Mouse (Mus musculus): ENCODE measurements at regions not wholly inside any gene's neighbourhood (a gene's known extent, or its start where the extent isn't known, plus 50 kb on each side); places are given as distances from the start of the nearest gene placed in this dataset.
"Not testable (repeated sequence)": the region's sequence is repeated elsewhere in the genome, so short reads cannot be mapped to it uniquely, and the experiment has no call there.

DNA sequence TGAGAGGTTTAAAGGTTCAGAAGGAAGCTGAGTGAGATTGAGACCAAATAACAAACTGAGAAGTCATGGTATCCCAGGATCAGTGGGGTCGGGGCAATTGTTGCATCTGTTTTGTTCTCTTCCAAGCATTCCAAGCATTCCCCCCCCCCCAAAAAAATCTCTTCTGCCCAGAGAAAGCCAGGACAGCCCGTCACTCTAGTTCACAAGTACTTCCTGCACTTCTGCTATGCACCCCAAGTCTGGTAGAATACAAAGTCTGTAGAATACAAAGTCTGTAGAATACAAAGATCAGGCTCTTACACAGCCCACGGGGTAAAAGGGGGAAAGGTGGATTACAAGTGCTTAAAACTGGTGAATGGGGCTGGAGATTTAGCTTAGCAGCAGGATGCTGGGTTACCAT lies 99.5 kb upstream of the Rad23b start:
- 42% methylated on average over 3 of the region's 3 CpGs for WGBS
- no peak for ATAC-seq (ENCODE audit: insufficient number of reproducible peaks, insufficient read depth, low FRiP score, low read depth)
- H3K4me3 ChIP-seq (ENCODE audit: control insufficient read depth in 1 of 2, insufficient read depth in 1 of 2, low read depth in 1 of 2, low read length in 2 of 2): no peak overlapping the region
- 0 out of 4 replicates have a peak, but pooled peaks cover 0 to 2% of the 10 kb centered on the region in 2 experiments for H3K4me1 ChIP-seq (ENCODE audit: control insufficient read depth in 2 of 2, insufficient read depth in 2 of 2, low read length in 2 of 2)
- no peaks in the 10 kb centered on the region for H3K27me3 ChIP-seq (ENCODE audit: control insufficient read depth, insufficient read depth, low read length)
- no peaks in the 10 kb centered on the region for H3K36me3 ChIP-seq (ENCODE audit: control insufficient read depth, insufficient read depth, low read length)
- no peak overlapping the region for H3K27ac ChIP-seq (replicated peaks in 1 of 2; ENCODE audit: control insufficient read depth in 1 of 2, insufficient read depth in 1 of 2, low read depth in 2 of 2, low read length in 2 of 2)
- H3K9ac ChIP-seq (ENCODE audit: low read length): no peak overlapping the region
- H3K4me2 ChIP-seq (ENCODE audit: low read length): no peak overlapping the region
- H3K9me3 ChIP-seq (ENCODE audit: control insufficient read depth, low read length): no peaks in the 10 kb centered on the region

DNA sequence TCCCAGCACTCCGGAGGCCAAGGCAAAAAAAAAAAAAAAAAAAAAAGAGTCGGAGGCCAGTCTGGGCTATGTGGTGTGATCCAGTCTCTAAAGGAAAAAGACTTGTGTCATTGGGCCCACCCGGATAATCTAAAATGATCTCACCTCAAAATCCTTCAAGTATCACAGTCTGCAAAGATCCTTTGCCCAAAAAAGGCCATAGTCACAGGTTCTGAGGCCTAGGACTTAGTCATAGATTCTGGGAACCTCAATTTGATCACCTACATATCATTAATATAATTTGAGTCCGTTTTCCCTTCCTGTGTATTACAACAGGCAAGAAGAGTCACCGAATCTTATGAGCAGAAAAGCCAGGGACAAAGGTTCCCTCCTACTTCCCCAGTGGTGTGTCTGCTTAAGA lies 98.3 kb upstream of the Rad23b start:
- Histone ChIP-seq H3K4me1 (ENCODE audit: control insufficient read depth in 2 of 2, insufficient read depth in 2 of 2, low read length in 2 of 2) (0 out of 4 replicates have a peak, but pooled peaks cover 0 to 2% of the 10 kb centered on the region in 2 experiments), H3K27ac (replicated peaks in 1 of 2; ENCODE audit: control insufficient read depth in 1 of 2, insufficient read depth in 1 of 2, low read depth in 2 of 2, low read length in 2 of 2) (no peak overlapping the region), H3K4me3 (ENCODE audit: control insufficient read depth in 1 of 2, insufficient read depth in 1 of 2, low read depth in 1 of 2, low read length in 2 of 2) (no peak overlapping the region), H3K27me3 (ENCODE audit: control insufficient read depth, insufficient read depth, low read length) (no peaks in the 10 kb centered on the region), H3K4me2 (ENCODE audit: low read length) (no peak overlapping the region), H3K9me3 (ENCODE audit: control insufficient read depth, low read length) (no peaks in the 10 kb centered on the region), H3K9ac (ENCODE audit: low read length) (no peak overlapping the region), H3K36me3 (ENCODE audit: control insufficient read depth, insufficient read depth, low read length) (no peaks in the 10 kb centered on the region)
- ATAC-seq (ENCODE audit: insufficient number of reproducible peaks, insufficient read depth, low FRiP score, low read depth): no peak
- 84% methylated on average over 5 of the region's 5 CpGs for WGBS

DNA sequence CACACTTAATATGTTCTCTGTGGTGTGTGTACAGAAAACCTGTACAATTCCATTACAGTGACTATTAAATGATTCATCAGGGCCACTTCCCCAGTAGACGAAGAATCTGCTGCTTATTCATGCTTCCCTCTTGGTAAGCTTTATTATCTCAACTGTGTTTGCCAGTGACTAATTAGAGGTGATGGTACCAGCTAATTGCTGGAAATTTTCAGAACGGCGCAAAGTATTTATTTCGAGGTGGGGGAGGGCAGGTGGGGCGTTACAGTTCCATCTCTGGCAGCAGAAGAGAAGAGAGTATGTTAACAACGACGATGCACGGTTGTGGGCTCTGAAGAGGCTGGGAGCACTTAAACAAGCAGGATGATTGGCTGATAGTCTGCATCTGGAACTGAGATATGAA lies 96.1 kb upstream of the Rad23b start:
- no peaks in the 10 kb centered on the region for H3K36me3 ChIP-seq (ENCODE audit: control insufficient read depth, insufficient read depth, low read length)
- H3K9me3 ChIP-seq (ENCODE audit: control insufficient read depth, low read length): no peaks in the 10 kb centered on the region
- H3K4me1 ChIP-seq (ENCODE audit: control insufficient read depth in 2 of 2, insufficient read depth in 2 of 2, low read length in 2 of 2): peaks cover 0 to 4% of the 10 kb centered on the region in 2 experiments; a peak in 1 of 4 replicates
- no peak overlapping the region for H3K4me2 ChIP-seq (ENCODE audit: low read length)
- WGBS: 74% methylated on average over 8 of the region's 8 CpGs
- H3K9ac ChIP-seq (ENCODE audit: low read length): no peak overlapping the region
- H3K4me3 ChIP-seq (ENCODE audit: control insufficient read depth in 1 of 2, insufficient read depth in 1 of 2, low read depth in 1 of 2, low read length in 2 of 2): no peak overlapping the region
- no peaks in the 10 kb centered on the region for H3K27me3 ChIP-seq (ENCODE audit: control insufficient read depth, insufficient read depth, low read length)
- ATAC-seq (ENCODE audit: insufficient number of reproducible peaks, insufficient read depth, low FRiP score, low read depth): no peak
- no peak overlapping the region for H3K27ac ChIP-seq (replicated peaks in 1 of 2; ENCODE audit: control insufficient read depth in 1 of 2, insufficient read depth in 1 of 2, low read depth in 2 of 2, low read length in 2 of 2)

DNA sequence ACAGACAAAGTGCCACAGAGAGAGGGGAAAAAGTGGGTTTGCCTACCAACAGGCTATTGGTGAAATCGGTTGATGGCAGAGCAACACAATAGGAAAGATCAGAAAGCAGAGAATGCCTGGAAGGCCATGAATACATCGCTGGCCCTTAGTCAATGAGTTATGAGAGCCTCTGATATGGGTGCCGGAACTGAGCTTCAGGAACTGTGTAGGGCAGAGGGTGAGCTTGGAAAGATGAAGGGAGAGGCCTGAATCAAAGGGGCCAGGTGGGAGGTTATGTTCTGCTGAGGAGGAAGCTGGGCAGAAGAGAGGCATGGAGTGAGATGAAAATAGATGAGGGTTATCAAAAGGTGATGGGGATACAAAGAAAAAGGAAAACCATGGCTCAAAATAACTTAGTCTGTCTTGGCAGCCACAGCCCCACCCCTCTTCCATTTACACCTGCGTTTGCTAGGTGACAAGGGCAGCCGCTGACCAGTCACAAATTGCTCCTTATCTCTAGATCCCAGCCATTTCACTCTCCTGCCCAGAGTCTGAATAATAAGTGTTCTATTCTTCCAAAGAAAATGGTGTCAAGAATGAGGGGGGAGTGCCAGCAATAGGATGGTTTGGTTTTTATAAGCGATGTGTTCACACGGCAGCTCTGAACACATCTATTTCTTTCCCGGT lies 77.7 kb upstream of the Rad23b start:
- H3K9ac ChIP-seq (ENCODE audit: low read length): no peak overlapping the region
- H3K36me3 ChIP-seq (ENCODE audit: control insufficient read depth, insufficient read depth, low read length): no peaks in the 10 kb centered on the region
- WGBS: 60% methylated on average over 8 of the region's 8 CpGs
- H3K27ac ChIP-seq (replicated peaks in 1 of 2; ENCODE audit: control insufficient read depth in 1 of 2, insufficient read depth in 1 of 2, low read depth in 2 of 2, low read length in 2 of 2): no peak overlapping the region
- no peak overlapping the region for H3K4me3 ChIP-seq (ENCODE audit: control insufficient read depth in 1 of 2, insufficient read depth in 1 of 2, low read depth in 1 of 2, low read length in 2 of 2)
- H3K4me2 ChIP-seq (ENCODE audit: low read length): no peak overlapping the region
- no peaks in the 10 kb centered on the region for H3K27me3 ChIP-seq (ENCODE audit: control insufficient read depth, insufficient read depth, low read length)
- peaks cover 0 to 4% of the 10 kb centered on the region in 2 experiments; a peak in 1 of 4 replicates for H3K4me1 ChIP-seq (ENCODE audit: control insufficient read depth in 2 of 2, insufficient read depth in 2 of 2, low read length in 2 of 2)
- no peaks in the 10 kb centered on the region for H3K9me3 ChIP-seq (ENCODE audit: control insufficient read depth, low read length)
- no peak for ATAC-seq (ENCODE audit: insufficient number of reproducible peaks, insufficient read depth, low FRiP score, low read depth)

DNA sequence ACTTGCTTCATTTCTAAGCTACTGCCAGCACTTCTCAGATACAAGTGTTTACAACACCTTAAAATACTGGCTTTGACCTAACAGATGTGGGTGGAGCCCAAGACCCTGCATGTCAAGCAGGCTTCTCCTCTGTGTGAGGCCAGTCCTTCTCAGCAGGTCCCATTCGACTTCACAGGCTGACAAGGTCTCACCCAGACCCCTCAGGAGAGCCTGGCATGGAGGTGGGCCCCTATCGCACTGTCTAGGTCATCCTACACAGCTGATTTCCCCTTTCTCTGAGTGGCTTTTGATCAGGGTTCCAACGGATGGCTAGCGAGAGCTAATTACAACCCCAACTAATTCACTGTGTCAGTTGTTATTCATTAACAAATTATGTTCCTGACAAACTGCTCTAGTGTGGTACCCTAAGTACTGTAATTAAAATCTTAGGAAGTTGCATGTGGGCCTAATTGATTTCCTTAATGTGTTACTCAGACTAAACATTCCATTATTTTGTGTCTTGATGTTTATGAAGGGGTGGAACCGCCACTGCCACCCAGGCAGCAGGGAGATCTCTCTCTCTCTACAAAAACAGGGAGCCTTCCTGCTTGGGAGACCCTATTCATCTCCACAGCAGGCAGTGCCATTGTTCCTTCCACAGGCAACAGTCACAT lies 73.4 kb upstream of the Rad23b start:
- no peak overlapping the region for H3K4me2 ChIP-seq (ENCODE audit: low read length)
- peaks cover under 1 to 4% of the 10 kb centered on the region in 2 experiments; a peak in 2 of 4 replicates for H3K4me1 ChIP-seq (ENCODE audit: control insufficient read depth in 2 of 2, insufficient read depth in 2 of 2, low read length in 2 of 2)
- no peak for ATAC-seq (ENCODE audit: insufficient number of reproducible peaks, insufficient read depth, low FRiP score, low read depth)
- no peak overlapping the region for H3K4me3 ChIP-seq (ENCODE audit: control insufficient read depth in 1 of 2, insufficient read depth in 1 of 2, low read depth in 1 of 2, low read length in 2 of 2)
- no peaks in the 10 kb centered on the region; the same call in 1 of the 2 replicates for H3K9me3 ChIP-seq (ENCODE audit: control insufficient read depth, low read length)
- no peaks in the 10 kb centered on the region for H3K27me3 ChIP-seq (ENCODE audit: control insufficient read depth, insufficient read depth, low read length)
- 45% methylated on average over 5 of the region's 5 CpGs for WGBS
- no peak overlapping the region for H3K27ac ChIP-seq (replicated peaks in 1 of 2; ENCODE audit: control insufficient read depth in 1 of 2, insufficient read depth in 1 of 2, low read depth in 2 of 2, low read length in 2 of 2)
- H3K36me3 ChIP-seq (ENCODE audit: control insufficient read depth, insufficient read depth, low read length): no peaks in the 10 kb centered on the region
- H3K9ac ChIP-seq (ENCODE audit: low read length): no peak overlapping the region

DNA sequence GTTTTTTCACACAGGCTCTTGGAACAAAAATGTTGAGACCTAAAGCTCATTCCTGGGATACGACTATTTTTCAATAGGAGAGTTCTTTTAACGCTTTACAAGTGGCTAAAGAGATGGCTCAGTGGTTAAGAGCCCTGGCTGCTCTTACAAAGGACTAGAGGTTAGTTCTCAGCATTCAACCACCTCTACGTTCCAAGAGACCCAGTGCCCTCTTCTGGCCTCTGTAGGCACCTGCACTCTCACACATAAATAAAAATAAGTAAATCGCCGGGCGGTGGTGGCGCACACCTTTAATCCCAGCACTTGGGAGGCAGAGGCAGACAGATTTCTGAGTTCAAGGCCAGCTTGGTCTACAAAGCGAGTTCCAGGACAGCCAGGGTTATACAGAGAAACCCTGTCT lies 70.5 kb upstream of the Rad23b start:
- not testable (repeated sequence) for H3K27me3 ChIP-seq (ENCODE audit: control insufficient read depth, insufficient read depth, low read length); ATAC-seq (ENCODE audit: insufficient number of reproducible peaks, insufficient read depth, low FRiP score, low read depth); H3K36me3 ChIP-seq (ENCODE audit: control insufficient read depth, insufficient read depth, low read length); H3K4me1 ChIP-seq (ENCODE audit: control insufficient read depth in 2 of 2, insufficient read depth in 2 of 2, low read length in 2 of 2); H3K4me3 ChIP-seq (ENCODE audit: control insufficient read depth in 1 of 2, insufficient read depth in 1 of 2, low read depth in 1 of 2, low read length in 2 of 2); H3K27ac ChIP-seq (replicated peaks in 1 of 2; ENCODE audit: control insufficient read depth in 1 of 2, insufficient read depth in 1 of 2, low read depth in 2 of 2, low read length in 2 of 2); H3K9me3 ChIP-seq (ENCODE audit: control insufficient read depth, low read length); H3K9ac ChIP-seq (ENCODE audit: low read length); H3K4me2 ChIP-seq (ENCODE audit: low read length)
- 89% methylated on average over 8 of the region's 8 CpGs for WGBS

DNA sequence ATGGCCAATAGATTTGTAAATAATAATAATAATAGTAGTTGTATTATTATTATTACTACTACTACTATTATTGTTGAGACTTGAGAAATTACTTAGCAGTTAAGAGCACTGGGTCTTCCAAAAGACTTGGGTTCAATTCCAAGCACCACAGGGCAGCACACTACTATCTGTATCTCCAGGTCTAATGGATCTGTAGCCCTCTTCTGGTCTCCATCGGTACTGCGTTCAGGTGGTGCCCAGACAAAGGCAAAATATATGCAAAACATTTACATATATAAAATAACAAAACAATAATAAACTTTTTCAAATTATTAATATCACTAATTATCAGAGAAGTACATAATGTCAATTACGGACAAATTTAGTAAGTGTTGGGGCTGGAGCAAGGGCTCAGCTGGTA lies 69.1 kb upstream of the Rad23b start:
- Histone ChIP-seq H3K4me2 (ENCODE audit: low read length) (no peak overlapping the region), H3K27ac (replicated peaks in 1 of 2; ENCODE audit: control insufficient read depth in 1 of 2, insufficient read depth in 1 of 2, low read depth in 2 of 2, low read length in 2 of 2) (no peak overlapping the region), H3K36me3 (ENCODE audit: control insufficient read depth, insufficient read depth, low read length) (no peaks in the 10 kb centered on the region), H3K9me3 (ENCODE audit: control insufficient read depth, low read length) (no peaks in the 10 kb centered on the region; the same call in 1 of the 2 replicates), H3K9ac (ENCODE audit: low read length) (no peak overlapping the region), H3K27me3 (ENCODE audit: control insufficient read depth, insufficient read depth, low read length) (no peaks in the 10 kb centered on the region), H3K4me3 (ENCODE audit: control insufficient read depth in 1 of 2, insufficient read depth in 1 of 2, low read depth in 1 of 2, low read length in 2 of 2) (no peak overlapping the region), H3K4me1 (ENCODE audit: control insufficient read depth in 2 of 2, insufficient read depth in 2 of 2, low read length in 2 of 2) (peaks cover 9 to 12% of the 10 kb centered on the region in 2 experiments; a peak in 3 of 4 replicates)
- no peak for ATAC-seq (ENCODE audit: insufficient number of reproducible peaks, insufficient read depth, low FRiP score, low read depth)
- 81% methylated on average over 3 of the region's 3 CpGs for WGBS
